10 mouse cellular contexts compared by ENCODE assay signal in the genomic region with DNA sequence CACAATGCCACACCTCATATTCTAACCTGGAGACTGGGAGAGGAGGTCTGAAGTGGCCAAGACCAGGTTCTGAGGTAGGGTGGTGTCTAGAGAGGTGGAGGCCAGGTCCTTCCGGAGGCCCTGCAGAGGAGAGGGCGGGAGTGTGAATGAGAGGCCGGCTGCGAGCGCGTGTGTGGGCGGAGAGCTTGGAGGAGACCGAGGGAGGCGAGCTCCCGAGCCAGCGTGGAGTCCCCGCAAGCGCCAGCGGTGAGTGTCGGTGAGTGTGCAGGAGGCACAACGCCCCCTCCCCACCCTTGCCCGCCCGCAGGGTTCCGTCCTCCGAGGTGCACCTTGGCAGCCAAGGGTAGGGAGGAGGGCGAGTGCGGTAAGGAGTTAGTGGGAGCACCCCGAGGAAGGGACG. TPM values are rescaled to one million over a fixed set of nuclear protein-coding genes. Genes with fewer than 3 reads are reported as not detected.
A peak's percentile ranks its signal among the peaks of the same experiment; 100 is the strongest.
DNase-seq lines count a peak whose midpoint lies in the region; ATAC-seq and TF ChIP-seq lines count a peak whose summit lies in the region.
"Had no signal": no experiment of that assay in that cellular context is flagged by ENCODE, and none has a peak within 500 bp of the region (broad histone marks: within the 10 kb centered on the region; RNA-seq: fewer than 3 reads in every experiment).

Lbhd2 (plus strand) TSS at position 188 of the 400 bp plus-strand sequence.

- H3K4me3 ChIP-seq in lung, postnatal 0 days (ENCODE audit: low read depth, low read length): 0 out of 2 replicates have a peak within 1 kb of the TSS, but pooled peaks have one; percentile 3
- peak within 1 kb of the TSS; percentile 13; the same call in 1 of the 2 replicates for H3K4me3 ChIP-seq in intestine, embryonic 15.5 days (replicated peaks)
- H3K4me3 ChIP-seq in neural tube, embryonic 15.5 days (replicated peaks): peak within 1 kb of the TSS; percentile 24

- no peaks in the 10 kb centered on the region for H3K36me3 ChIP-seq in lung, postnatal 0 days (ENCODE audit: insufficient read depth, low read length)
- H3K36me3 ChIP-seq in intestine, embryonic 15.5 days: no peaks in the 10 kb centered on the region
- no peaks in the 10 kb centered on the region for H3K36me3 ChIP-seq in neural tube, embryonic 15.5 days

- intact Hi-C loops in left cerebral cortex, postnatal 14 days (cut with DNase I): no loop called here

- H3K4me1 ChIP-seq in lung, postnatal 0 days (ENCODE audit: insufficient read depth, low read depth, low read length): peaks cover 4% of the 10 kb centered on the region; the same call in 1 of the 2 replicates
- peaks cover 4% of the 10 kb centered on the region for H3K4me1 ChIP-seq in intestine, embryonic 15.5 days (replicated peaks)
- H3K4me1 ChIP-seq in neural tube, embryonic 15.5 days: peaks cover 23% of the 10 kb centered on the region

- WGBS in lung, postnatal 0 days: 5% methylated on average over 20 of the region's 24 CpGs
- 2% methylated on average over 24 of the region's 24 CpGs for WGBS in intestine, embryonic 15.5 days
- WGBS in neural tube, embryonic 15.5 days: 3% methylated on average over 23 of the region's 24 CpGs

- no peak within 1 kb of the TSS for H3K27ac ChIP-seq in lung, postnatal 0 days (ENCODE audit: low read length)
- H3K27ac ChIP-seq in intestine, embryonic 15.5 days: no peak within 1 kb of the TSS
- no peak within 1 kb of the TSS for H3K27ac ChIP-seq in neural tube, embryonic 15.5 days (replicated peaks)

- no peaks in the 10 kb centered on the region for H3K9me3 ChIP-seq in lung, postnatal 0 days (ENCODE audit: low read length)
- no peaks in the 10 kb centered on the region for H3K9me3 ChIP-seq in intestine, embryonic 15.5 days
- H3K9me3 ChIP-seq in neural tube, embryonic 15.5 days (replicated peaks): no peaks in the 10 kb centered on the region

- ATAC-seq in frontal cortex, adult (ENCODE audit: low TSS enrichment): peak; percentile 51; the same call in 1 of the 2 replicates
- ATAC-seq in lung, postnatal 0 days: 0 out of 2 replicates have a peak, but pooled peaks have one; percentile 11
- ATAC-seq in intestine, embryonic 15.5 days: no peak
- ATAC-seq in neural tube, embryonic 15.5 days (ENCODE audit: low FRiP score): no peak
- ATAC-seq: activated CD4-positive, CD25-positive, alpha-beta regulatory T cell, adult 4 months had no signal

- H3K4me2 ChIP-seq in lung, postnatal 0 days (replicated peaks; ENCODE audit: low read depth, low read length): no peak within 1 kb of the TSS
- H3K4me2 ChIP-seq in intestine, embryonic 15.5 days (replicated peaks): peak within 1 kb of the TSS; percentile 51
- H3K4me2 ChIP-seq in neural tube, embryonic 15.5 days: peak within 1 kb of the TSS; percentile 47

- H3K9ac ChIP-seq in lung, postnatal 0 days (replicated peaks; ENCODE audit: low read depth): no peak within 1 kb of the TSS
- 0 out of 2 replicates have a peak within 1 kb of the TSS, but pooled peaks have one; percentile 16 for H3K9ac ChIP-seq in intestine, embryonic 15.5 days
- peak within 1 kb of the TSS; percentile 12; the same call in 1 of the 2 replicates for H3K9ac ChIP-seq in neural tube, embryonic 15.5 days (replicated peaks)

- no peak for DNase-seq in frontal cortex, postnatal 14 days (ENCODE audit: low spot score in 2 of 2)
- peak; percentile 46 for DNase-seq in lung, postnatal 0 days (ENCODE audit: low spot score)
- DNase-seq in lung, postnatal 25 days (ENCODE audit: low spot score): no peak
- DNase-seq in left cerebral cortex, postnatal 14 days (ENCODE audit: low spot score in 2 of 2): no peak
- no peak for DNase-seq in Muller cell, postnatal 12 days (ENCODE audit: inconsistent ontology term)

- no peak for TF ChIP-seq EP300 in lung, postnatal 0 days (IDR thresholded peaks at IDR 0.05)

- peaks cover 6% of the 10 kb centered on the region; the same call in 1 of the 2 replicates for H3K27me3 ChIP-seq in lung, postnatal 0 days (replicated peaks; ENCODE audit: insufficient read depth, low read length)
- H3K27me3 ChIP-seq in intestine, embryonic 15.5 days (replicated peaks): peaks cover 43% of the 10 kb centered on the region
- peaks cover 37% of the 10 kb centered on the region for H3K27me3 ChIP-seq in neural tube, embryonic 15.5 days (replicated peaks)

- no peak for TF ChIP-seq CTCF in lung, postnatal 0 days (IDR thresholded peaks at IDR 0.05)

RNA-seq across cellular contexts. Expression of gene Lbhd2, which starts in this region (rescaled TPM):
- polyA plus RNA-seq in lung, postnatal 0 days (2015; fragmentation: Nextera tagmentation; extraction: Ambion mirVana): 0.37 and 1.1 TPM in 2 replicates
- 1.6 and 2.0 TPM in 2 replicates for polyA plus RNA-seq in intestine, embryonic 15.5 days (2015; fragmentation: Nextera tagmentation; extraction: Ambion mirVana)
- polyA plus RNA-seq in neural tube, embryonic 15.5 days (2015; fragmentation: Nextera tagmentation; extraction: Ambion mirVana): 1.4 and 2.8 TPM in 2 replicates
- total RNA-seq in left cerebral cortex, postnatal 14 days (2021): 1 to 10 TPM in 1 of 2 experiments, not detected in 1; 1.8 TPM
- polyA plus RNA-seq: activated CD4-positive, CD25-positive, alpha-beta regulatory T cell, adult 4 months; liver, embryonic 16.5 days had no signal

Comparison
In these comparisons a context has a peak if more than half of its experiments do, and no peak if none do; other contexts are left out.
1. ATAC-seq: peak in frontal cortex, adult (single experiment) and lung, postnatal 0 days (single experiment); none in intestine, embryonic 15.5 days (single experiment) and neural tube, embryonic 15.5 days (single experiment).
2. Peak in every context shown above with its lines, with median percentiles within 50 percentile points of each other: H3K4me3 ChIP-seq.